Mouse (Mus musculus): Measurements from ENCODE around the gene Bmp8a.
"Not testable (repeated sequence)": the region's sequence is repeated elsewhere in the genome, so short reads cannot be mapped to it uniquely, and the experiment has no call there.

Bmp8a gene

DNA sequence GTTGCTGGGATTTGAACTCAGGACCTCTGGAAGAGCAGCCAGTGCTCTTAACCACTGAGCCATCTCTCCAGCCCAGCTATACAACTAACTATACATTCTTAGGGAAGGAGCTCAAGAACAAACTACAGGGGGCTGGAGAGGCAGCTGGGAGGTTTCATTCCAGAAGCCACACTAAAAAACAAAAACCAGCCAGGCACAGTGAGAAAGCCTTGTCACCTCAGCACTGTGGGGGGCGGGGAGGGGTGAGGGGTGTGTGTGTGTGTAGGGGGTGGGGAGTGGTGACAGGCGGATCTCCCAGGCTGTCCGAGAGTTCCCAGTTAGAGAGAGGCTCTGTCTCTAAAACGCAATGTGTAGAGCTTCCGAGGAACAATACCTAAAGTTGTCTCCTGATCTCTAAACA is 11.7 kb downstream of the Bmp8a start:
- no peak for DNase-seq (ENCODE audit: low spot score)

DNA sequence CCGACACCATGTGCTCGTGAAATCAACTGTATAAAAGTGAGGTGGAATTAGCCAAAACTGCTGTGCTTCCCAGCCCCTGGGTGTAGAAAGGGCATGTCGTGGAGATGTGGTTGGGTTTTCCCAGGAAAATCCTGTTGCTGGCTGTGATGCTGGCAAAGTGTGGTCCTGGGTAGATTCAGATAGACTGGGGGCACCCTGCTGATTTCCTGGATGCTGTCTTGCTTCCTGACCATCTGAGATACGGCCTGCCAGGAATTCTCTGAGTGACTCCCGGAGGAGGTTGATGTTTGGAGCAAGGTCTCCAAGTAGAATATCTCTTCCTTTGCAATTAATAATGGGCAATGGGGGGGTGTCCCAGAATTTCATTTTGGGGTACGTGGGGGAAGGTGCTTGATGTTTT is 14.1 kb downstream of the Bmp8a start:
- no peak for DNase-seq (ENCODE audit: low spot score)

DNA sequence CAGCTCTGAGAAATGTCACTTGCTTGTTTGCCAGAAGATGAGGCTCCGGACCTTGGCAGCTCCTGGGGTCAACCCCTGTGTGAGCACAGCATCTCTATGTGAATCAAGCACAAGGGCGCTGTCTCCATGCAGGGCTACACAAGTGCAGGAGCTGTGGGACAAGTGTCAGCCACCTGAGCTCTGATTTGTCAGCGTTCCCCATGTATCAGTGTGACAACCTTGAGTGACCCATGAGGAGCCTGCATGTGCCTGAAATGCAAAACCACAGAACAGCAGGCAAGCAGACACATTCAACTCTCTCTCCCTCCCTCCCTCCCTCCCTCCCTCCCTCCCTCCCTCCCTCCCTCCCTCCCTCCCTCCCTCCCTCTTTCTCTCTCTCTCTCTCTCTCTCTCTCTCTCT is 15.4 kb downstream of the Bmp8a start:
- no peak for DNase-seq (ENCODE audit: low spot score)

DNA sequence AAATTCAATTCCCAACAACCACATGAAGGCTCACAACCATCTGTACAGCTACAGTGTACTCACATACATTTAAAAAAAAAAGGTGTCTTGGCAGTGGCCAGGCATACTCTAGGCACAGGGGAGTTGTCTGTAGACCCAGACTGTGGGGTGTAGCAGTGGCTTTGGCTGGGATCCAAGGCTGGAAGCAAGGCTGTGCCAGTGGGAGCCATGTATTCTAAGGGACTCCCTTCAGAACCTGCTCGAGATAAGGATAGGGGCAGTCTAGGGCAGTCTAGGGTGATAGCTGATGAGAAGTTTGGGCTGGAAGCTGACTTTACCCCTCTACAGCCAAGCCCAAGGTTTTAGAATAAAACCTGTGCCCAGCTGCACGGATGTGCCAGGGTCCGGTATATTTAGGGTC is 17.0 kb downstream of the Bmp8a start:
- DNase-seq (ENCODE audit: low spot score) = no peak

DNA sequence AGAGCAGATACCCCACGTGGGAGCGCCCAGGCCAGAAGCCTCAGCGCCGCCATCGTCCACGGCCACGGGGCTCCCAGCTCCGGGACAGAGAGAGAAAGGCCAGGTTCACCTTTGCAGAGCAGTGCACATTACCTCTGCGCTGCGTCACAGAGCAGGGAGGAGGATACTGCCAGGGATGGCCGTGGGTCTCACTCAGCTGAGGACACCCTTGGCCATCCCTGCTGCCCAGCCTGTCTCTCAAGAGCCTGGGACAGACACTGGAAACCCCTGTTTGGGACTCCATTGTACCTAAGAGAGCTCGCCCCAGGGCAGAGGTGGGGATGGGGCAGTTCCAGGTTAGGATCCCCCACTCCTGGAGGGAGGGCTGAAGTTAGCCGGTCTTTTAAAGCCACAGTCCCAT is 19.5 kb downstream of the Bmp8a start, which contains the start of gene Oxct2a:
TSS of gene Oxct2a (minus strand) at position 101 of the 400 bp plus-strand sequence.
- DNase-seq (ENCODE audit: low spot score) = no peak

DNA sequence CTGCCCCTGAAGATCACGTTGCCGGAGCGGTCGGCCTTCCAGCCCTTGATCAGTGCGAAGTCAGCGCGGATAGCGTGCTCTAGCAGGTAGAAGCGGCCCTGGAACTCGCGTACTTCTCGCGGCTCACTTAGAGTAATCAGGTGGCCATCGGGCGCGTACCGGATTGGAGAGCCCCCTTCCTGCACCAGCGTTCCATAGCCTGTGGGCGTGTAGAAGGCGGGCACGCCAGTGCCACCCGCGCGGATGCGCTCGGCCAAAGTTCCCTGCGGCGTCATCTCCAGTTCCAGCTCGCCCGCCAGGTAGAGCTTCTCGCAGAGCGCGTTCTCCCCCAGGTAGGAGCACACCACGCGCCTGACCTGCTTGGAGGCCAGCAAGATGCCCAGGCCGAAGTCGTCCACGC is 20.1 kb downstream of the Bmp8a start:
- DNase-seq (ENCODE audit: low spot score) = peak; percentile 21

DNA sequence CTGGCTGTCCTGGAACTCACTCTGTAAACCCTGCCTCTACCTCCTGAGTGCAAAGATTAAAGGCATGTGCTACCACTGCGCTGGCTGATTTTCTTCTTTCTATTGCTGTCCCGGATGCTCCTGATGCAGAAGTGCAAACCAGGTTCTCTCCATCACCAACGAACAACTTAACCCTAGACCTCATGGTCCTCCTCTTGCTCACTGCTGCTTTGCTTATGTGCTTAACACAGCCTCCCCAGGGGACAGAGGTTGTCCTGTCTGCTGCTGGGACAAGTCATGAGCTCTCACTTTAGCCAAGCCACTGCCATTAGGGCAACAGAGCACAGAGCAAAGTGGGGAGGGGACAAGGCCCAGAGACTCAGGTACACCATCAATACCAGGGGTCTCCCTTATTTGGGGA is 28.6 kb downstream of the Bmp8a start:
- DNase-seq (ENCODE audit: low spot score) = no peak

DNA sequence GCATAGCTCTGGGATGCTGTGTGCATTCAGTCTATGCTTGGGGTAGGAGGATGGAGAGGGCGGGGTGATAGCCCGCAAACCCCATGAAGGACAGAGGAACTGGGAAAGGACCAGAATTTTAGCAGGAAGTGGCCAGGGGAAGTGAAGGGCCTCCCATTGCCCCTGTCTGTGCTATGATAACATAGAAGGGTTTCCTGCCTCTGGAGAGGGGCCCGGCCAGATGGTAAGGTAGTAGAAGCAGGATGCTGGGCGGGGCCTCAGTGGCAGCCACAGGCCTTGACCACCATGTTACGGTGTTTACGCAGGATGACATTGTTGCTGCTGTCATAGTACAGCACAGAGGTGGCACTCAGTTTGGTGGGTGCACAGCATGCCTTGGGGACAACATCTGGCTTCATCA is 30.0 kb downstream of the Bmp8a start:
- no peak for DNase-seq (ENCODE audit: low spot score)

DNA sequence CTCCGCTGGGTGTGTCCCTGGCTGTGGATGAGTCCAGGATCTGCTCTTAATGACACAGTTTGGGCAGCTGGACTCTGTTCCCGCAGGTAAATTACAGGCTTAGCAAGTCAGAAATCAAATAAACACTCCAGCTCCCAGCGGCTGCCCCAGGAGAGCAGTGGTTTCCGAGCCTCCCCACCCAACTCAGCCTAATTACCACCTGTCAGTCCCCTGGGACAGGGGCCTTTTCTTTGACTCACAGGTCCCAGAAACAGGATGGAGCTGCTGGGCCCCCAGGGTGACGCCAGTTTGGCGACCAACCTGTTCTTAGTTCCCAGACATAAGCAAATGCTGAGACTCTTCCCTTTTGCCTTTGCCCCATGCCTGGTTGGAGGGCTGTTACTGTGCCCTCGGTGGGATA is 31.2 kb downstream of the Bmp8a start:
- no peak for DNase-seq (ENCODE audit: low spot score)

DNA sequence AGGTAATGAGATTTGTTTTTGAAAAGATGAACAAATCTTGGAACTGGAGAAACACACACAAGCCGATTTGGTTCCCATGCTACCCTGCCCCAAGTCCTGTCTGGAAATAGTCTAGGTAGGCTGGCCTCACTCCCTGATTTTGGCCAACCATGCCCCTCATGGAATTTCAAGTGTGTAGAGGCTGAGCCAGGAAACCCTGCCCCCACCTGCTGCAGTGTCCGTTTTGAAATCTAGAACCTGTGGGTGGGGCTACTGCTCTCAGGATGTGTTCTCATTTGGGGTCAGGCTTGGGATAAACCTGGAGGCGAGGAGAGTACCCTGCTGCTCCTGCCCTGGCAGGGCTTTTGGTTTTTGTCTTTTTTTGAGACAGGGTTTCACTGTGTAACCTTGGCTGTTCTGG is 34.8 kb downstream of the Bmp8a start:
- DNase-seq (ENCODE audit: low spot score) = no peak

DNA sequence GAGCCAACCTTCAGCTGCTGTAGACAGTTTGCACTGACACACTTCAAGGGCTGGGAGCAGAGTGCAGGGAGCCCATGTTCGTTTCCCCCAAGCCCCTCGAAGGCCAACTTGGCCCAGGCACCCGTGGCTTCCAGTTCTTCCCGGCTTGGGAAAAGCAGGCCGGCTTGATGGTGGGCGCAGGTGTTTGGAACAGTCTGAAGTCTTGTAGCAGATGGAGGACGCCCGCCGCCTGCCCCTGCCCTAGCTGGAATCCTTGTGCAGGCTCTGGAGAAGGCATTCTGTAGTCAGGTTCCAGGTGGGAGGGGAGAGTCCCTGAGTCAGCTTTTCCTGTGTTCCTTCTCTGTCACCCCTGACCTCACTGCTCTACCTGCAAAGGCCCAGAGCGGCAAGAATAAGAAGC is 36.1 kb downstream of the Bmp8a start:
- DNase-seq (ENCODE audit: low spot score) = no peak

DNA sequence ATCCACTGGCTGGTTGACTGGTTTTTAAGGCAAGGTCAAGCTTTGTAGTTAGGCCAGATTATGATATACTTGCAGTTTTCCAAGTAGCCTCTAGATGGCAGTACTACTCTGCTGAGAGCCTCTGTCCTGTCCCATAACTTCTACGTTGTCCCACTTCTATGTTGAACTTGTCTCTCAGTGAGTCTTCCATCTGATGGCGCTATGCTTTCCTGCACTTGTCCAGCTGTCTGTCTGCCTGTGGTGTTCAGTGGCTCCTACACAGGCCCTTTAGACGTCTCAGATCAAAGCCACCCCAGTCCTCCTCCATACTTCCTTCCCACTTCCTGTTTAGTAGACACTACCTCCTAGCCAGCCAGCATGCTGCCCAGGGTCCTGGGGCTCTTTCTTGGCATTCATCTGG is 37.3 kb downstream of the Bmp8a start:
- DNase-seq (ENCODE audit: low spot score) = no peak

DNA sequence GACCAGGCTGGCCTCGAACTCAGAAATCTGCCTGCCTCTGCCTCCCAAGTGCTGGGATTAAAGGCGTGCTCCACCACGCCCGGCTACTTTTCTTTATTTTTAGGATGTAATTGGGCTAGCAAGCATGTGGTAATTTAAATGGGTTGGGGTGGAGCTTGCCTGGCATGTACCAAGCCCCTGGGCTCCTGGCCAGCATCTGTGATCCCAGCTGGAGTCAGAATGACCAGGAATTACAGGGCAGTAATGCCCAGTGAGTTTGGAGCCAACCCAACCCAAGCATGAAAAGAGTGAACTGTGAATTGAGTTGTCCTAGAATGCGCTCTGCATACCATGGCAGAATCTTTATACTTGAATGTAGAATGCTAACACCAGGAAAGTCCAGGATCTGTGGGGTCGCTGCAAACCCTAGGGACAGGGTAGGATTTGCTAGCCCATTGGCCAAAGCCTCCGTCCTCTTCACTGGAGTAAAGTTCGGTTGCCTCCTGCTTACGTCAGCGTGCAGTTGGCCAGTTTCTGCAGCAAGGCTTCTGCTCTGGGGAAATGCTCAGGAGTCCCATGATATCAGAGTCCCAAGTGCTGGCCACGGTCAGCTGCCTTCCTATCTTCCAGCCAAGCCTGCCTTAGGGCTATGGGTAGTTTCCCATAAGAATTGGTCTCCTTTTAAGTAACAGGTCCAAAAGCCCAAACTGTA is 43.9 kb downstream of the Bmp8a start:
- no peak for DNase-seq (ENCODE audit: low spot score)

DNA sequence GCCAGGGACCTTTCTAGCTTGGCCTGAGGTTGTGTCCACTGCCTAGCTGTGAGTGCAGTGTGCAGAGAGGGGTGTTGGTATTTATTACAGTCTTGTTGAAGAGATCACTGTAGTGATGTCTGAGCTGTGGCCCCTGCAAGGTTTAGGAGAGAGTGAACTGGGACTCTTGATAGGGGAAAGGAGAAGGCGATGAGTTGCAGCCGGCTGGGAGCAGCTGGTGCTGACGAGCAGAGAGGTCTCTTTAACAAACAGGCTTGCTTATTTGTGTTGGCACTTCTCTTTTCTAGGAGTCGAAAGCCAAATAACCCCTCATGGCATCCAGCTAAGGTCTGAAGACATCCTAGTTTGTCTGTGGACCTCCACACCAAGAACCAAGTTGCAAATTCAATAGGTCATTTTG is 44.8 kb downstream of the Bmp8a start:
- DNase-seq (ENCODE audit: low spot score) = no peak

DNA sequence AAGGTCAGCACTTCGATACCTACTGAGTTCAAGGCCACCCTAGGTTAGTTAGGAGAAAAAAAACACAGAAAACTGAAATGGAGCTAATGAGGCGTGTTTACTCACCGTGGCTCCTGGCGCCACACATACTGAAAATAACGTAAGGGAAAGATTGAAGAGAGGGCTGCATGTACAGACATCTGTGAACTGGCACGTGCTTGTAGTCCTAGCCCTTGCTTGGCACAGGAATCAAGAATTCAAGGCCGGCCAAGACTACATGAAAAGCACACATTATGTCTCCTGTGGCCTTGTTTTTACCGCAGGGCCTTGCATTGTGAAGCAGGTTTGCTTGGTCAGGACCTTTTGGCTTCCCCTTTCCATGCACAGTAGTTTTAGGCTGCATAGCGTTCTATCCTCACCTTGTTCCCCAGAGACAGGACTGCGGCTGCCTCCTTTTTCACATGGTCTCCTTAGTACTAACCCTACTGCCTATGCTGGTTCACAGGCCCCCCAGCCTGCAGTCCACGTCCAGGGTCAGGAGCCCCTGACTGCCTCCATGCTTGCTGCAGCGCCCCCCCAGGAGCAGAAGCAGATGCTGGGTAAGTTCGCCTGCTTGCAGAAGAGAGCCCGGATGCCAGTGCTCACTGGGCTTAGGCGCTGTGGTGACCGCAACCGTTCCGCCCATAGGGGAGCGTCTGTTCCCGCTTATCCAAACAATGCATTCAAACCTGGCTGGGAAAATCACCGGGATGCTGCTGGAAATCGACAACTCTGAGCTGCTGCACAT is 45.7 kb downstream of the Bmp8a start:
- DNase-seq (ENCODE audit: low spot score) = no peak

DNA sequence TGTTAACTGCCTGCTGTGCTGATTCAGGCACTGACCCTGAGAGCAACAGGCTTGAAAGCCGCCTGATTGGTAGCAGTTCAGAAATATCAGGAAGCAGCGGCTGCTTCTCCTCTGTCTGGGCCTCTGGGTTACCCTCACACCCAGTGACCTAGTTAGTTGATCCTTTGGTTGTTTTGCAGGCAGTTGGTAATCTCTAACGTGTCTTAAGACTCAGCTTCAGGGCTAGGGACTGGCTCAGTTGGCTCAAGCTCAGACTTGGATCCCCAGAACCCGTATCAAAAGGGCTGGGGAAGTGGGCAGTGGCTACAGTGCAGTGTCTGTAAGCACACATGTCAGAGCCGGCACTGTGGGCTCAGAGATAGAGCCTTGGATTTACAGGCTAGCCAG is 46.9 kb downstream of the Bmp8a start:
- no peak for DNase-seq (ENCODE audit: low spot score)

DNA sequence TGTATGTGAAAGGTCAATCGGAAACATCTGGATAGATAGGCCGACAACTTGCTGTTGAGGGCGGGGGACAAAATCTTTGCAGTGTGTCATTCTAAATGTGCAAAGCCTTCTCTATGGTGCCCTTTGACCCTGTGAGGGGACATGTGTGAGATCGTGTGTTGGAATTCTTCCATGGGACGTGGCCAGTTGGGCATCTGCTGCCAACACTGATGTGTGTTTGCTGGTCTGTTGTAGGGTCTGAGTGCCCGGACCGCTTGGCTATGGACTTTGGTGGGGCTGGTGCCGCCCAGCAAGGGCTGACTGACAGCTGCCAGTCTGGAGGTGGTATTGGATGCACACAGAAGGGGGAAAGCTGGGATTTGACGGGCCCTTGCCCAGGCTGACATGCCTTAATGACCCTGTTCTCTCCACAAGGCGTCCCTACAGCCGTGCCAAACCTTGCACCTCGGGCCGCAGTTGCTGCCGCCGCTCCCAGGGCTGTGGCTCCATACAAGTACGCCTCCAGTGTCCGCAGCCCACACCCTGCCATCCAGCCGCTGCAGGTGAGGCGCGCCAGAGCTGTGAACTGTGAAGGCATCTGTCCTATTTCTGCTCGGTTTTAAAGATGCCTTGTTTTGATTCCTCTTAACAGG is 47.4 kb downstream of the Bmp8a start:
- DNase-seq (ENCODE audit: low spot score) = no peak

DNA sequence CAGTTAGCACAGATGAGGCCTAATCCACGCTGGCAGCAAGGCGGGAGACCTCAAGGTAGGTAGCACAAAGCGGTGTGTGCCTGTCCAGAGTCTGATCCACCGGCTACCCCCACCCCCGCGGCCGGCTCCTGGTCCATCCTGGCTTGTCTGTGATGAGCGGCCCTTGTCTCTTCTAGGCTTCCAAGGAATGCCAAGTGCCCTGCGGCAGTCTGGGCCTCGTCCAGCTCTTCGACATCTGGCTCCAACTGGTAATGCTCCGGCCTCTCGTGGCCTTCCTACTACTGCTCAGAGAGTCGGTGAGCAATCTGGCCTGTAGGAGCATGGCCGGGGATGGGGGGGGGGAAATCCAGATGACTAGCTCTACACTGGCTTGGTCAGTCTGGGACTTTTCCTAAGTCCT is 48.0 kb downstream of the Bmp8a start:
- DNase-seq (ENCODE audit: low spot score) = not testable (repeated sequence)

DNA sequence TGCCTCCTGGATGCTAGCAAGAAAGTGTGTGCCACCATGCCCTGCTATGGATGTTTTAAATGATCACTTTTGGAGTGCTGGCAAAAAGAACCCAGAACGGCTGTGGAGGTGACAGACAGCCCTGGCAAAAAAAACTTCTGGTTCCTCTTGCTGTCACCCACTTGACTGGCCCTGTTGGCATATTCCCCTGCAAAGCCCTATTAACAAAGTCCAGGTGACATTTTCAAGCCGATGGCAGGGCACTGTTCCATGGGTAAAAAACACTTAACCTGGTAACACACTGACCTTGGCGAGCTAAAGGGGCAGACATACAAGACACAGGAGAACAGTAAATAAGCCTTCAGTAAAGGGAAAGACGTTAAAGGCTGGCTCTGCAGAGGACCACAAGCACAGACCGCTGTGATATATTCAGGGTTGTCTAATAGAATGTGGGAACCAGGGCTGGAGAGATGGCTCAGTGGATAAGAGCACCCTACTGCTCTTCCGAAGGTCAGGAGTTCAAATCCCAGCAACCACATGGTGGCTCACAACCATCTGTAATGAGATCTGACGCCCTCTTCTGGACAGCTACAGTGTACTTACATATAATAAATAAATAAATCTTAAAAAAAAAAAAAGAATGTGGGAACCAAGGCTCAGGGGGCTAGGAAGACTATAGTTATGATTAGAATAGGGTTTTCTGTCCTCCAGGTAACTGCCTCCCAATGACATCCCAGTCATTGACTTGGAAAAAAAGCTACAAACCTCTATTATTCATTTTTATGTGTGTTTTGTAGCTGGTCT is 49.2 kb downstream of the Bmp8a start:
- DNase-seq (ENCODE audit: low spot score) = no peak

DNA sequence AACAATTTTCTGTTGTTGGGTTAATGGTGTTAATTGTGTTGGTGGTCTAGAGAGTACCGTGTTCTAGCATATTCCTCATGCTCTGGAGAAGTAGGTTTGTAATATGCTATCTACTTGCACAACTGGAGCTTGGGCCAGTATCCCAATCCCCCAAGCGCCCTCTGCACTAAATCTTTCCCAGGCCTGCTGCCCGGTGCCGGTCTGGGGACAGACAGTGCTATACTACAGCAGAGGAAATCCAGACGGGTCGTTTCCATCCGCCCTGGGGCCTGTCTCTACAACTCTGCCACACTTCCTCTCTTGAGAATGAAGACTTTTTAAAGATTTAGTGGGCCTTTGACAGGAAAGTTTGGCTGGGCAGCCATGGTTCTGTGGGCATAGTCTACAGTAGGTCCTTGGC is 50.1 kb downstream of the Bmp8a start:
- DNase-seq (ENCODE audit: low spot score) = no peak

DNA sequence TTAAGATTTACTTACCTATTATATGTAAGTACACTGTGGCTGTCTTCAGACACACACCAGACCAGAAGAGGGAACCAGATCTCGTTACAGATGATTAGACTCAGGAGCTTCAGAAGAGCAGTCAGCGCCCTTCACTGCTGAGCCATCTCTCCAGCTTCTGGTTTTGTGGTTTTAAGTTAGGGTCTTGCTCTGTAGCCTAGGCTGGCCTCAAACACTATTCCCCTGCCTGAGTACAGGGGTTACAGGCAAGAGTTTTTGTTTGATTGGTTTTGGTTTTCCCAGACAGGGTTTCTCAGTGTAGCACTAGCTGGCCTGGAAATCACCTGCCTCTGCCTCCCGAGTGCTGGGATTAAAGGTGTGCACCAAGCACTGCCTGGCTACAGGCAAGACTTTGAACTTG is 50.7 kb downstream of the Bmp8a start:
- DNase-seq (ENCODE audit: low spot score) = no peak

DNA sequence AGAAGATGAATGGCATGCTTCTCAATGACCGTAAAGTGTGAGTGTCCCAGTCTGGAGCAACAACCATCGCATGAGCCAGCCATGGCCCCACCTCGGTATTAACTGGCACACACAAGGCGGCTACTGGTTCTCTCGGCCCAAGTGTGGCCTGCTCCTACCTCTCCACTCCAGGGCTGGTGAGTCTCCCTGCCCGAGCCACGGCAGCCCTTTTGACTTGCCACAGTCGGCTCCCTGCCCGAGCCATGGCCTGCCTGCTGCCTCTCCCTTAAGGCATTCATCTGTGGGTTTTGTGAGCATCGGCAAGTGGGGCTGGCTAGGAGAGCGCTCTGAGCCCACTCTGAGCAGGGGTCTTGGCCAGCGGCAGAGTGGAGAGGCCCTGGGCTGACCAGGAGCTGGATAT is 54.0 kb downstream of the Bmp8a start:
- DNase-seq (ENCODE audit: low spot score) = no peak

DNA sequence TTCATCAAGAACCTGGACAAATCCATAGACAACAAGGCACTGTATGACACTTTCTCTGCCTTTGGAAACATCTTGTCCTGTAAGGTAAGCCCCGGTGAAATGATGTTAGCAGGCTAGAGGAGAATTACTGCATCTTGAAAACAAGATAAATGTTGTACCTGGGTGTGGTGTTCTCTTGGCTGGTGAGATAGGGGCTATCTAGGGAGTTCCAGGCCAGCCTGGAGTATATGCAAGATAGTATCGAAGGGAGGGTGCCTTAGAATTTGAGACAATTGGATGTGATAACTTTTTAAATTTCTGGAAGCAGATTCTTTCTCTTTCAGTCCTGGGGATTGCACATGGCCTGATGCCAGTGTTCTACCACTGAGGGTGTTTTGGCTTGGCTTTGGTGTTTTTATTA is 56.3 kb downstream of the Bmp8a start:
- no peak for DNase-seq (ENCODE audit: low spot score)
